Mouse (Mus musculus) lung, embryonic 16.5 days (tissue): ENCODE results near the gene Cmtm7. TPM values are rescaled to one million over a fixed set of nuclear protein-coding genes. Genes with fewer than 3 reads are reported as not detected.
A peak's percentile ranks its signal among the peaks of the same experiment; 100 is the strongest.

Source experiments
- ATAC-seq: fragments of 200-750 bp; cut with Nextera tagmentation; 2 replicates; pipeline ENCODE4 v1.8.0; 2017; ENCODE audit warnings: low read depth, mild to moderate bottlenecking, moderate library complexity
- H3K27ac ChIP-seq: fragments of 300-500 bp; sonication (generic); 2 replicates; pipeline ENCODE4 v1.5.1; 2014; ENCODE audit warnings: mild to moderate bottlenecking, control low read depth, low read length
- H3K27me3 ChIP-seq: fragments of 300-500 bp; sonication (generic); 2 replicates; pipeline ENCODE4 v1.6.1; 2014; ENCODE audit warnings: low read depth, low read length, mixed read lengths; ENCODE audit not compliant: control insufficient read depth, insufficient read depth
- H3K36me3 ChIP-seq: fragments of 300-500 bp; sonication (generic); 2 replicates; pipeline ENCODE4 v1.6.1; 2014; ENCODE audit warnings: low read length; ENCODE audit not compliant: control insufficient read depth, insufficient read depth
- H3K4me1 ChIP-seq: fragments of 300-500 bp; sonication (generic); replicated peaks from 2 replicates; pipeline ENCODE4 v1.6.1; 2014; ENCODE audit warnings: low read length, mixed read lengths; ENCODE audit not compliant: control insufficient read depth, insufficient read depth
- H3K4me2 ChIP-seq: fragments of 300-500 bp; sonication (generic); 2 replicates; pipeline ENCODE4 v1.6.1; 2014; ENCODE audit warnings: low read depth, low read length, control low read depth
- H3K4me3 ChIP-seq: fragments of 300-500 bp; sonication (generic); 2 replicates; pipeline ENCODE4 v1.5.1; 2014; ENCODE audit warnings: mild to moderate bottlenecking, low read length, control low read depth
- H3K9ac ChIP-seq: fragments of 300-500 bp; sonication (generic); 2 replicates; pipeline ENCODE4 v1.6.1; 2014; ENCODE audit warnings: low read length, control low read depth
- H3K9me3 ChIP-seq: fragments of 300-500 bp; sonication (generic); 2 replicates; pipeline ENCODE4 v1.6.1; 2016; ENCODE audit warnings: low read length; ENCODE audit not compliant: control insufficient read depth
- WGBS: fragments of 180-500 bp; shearing (Covaris S2); extraction: QIAGEN DNeasy Blood & Tissue Kit; methylation state at CpG from one replicate; pipeline ENCODE4 v1.1.7; 2014; 5-methylcytosine and 5-hydroxymethylcytosine counted together
- polyA plus RNA-seq: library from polyadenylated mRNA; unstranded; fragments of >200 nt; fragmentation: Nextera tagmentation; extraction: Ambion mirVana; gene quantifications from 2 replicates; pipeline ENCODE4 v1.2.1, GENCODE M21; 2015

Cmtm7 gene
- polyA plus RNA-seq: 78.1 and 88.7 TPM in 2 replicates

- Histone ChIP-seq H3K27ac (peak within 1 kb of the TSS; percentile 75), H3K36me3 (no peaks in the 10 kb centered on the region), H3K4me3 (peak within 1 kb of the TSS; percentile 58), H3K9ac (peak within 1 kb of the TSS; percentile 80), H3K9me3 (no peaks in the 10 kb centered on the region), H3K4me2 (peak within 1 kb of the TSS; percentile 87), H3K4me1 (peaks cover 21% of the 10 kb centered on the region), H3K27me3 (no peaks in the 10 kb centered on the region)
- peak; percentile 92 for ATAC-seq
- 1% methylated on average over 54 of the region's 54 CpGs for WGBS
Measured at GRCm38 (mm10) chr9:114781526-114782212, at the start of gene Cmtm7. Cmtm7 (minus strand) TSS chr9:114781856.

- no peaks in the 10 kb centered on the region for H3K9me3 ChIP-seq
- ATAC-seq: no peak
- no peaks in the 10 kb centered on the region for H3K27me3 ChIP-seq
- no peak overlapping the region for H3K4me2 ChIP-seq
- no peaks in the 10 kb centered on the region; the same call in 1 of the 2 replicates for H3K36me3 ChIP-seq
- 43% methylated on average over 7 of the region's 7 CpGs for WGBS
- H3K9ac ChIP-seq: no peak overlapping the region
- no peak overlapping the region for H3K27ac ChIP-seq
- peaks cover 6% of the 10 kb centered on the region; the same call in 1 of the 2 replicates for H3K4me1 ChIP-seq
- H3K4me3 ChIP-seq: no peak overlapping the region
Measured at GRCm38 (mm10) chr9:114830351-114830750, 48.7 kb upstream of the Cmtm7 start.

- Histone ChIP-seq H3K4me2 (no peak overlapping the region), H3K9me3 (no peaks in the 10 kb centered on the region), H3K27ac (no peak overlapping the region), H3K4me1 (peaks cover 6% of the 10 kb centered on the region; the same call in 1 of the 2 replicates), H3K36me3 (no peaks in the 10 kb centered on the region; the same call in 1 of the 2 replicates), H3K4me3 (no peak overlapping the region), H3K27me3 (no peaks in the 10 kb centered on the region), H3K9ac (no peak overlapping the region)
- no peak for ATAC-seq
- WGBS: 87% methylated on average over 8 of the region's 8 CpGs
Measured at GRCm38 (mm10) chr9:114829669-114830068, 48.0 kb upstream of the Cmtm7 start.

GRCm38 (mm10) chr9:114828377-114828776, 46.7 kb upstream of the Cmtm7 start:
- WGBS: 94% methylated on average over 6 of the region's 6 CpGs
- H3K4me1 ChIP-seq: peaks cover 6% of the 10 kb centered on the region; the same call in 1 of the 2 replicates

GRCm38 (mm10) chr9:114827242-114827852, 45.7 kb upstream of the Cmtm7 start:
- H3K27me3 ChIP-seq: no peaks in the 10 kb centered on the region
- no peak overlapping the region for H3K27ac ChIP-seq
- no peak overlapping the region for H3K4me3 ChIP-seq
- no peaks in the 10 kb centered on the region; the same call in 1 of the 2 replicates for H3K36me3 ChIP-seq
- H3K9ac ChIP-seq: no peak overlapping the region
- ATAC-seq: no peak
- no peaks in the 10 kb centered on the region for H3K9me3 ChIP-seq
- H3K4me2 ChIP-seq: no peak overlapping the region
- H3K4me1 ChIP-seq: peaks cover 6% of the 10 kb centered on the region; the same call in 1 of the 2 replicates
- WGBS: 28% methylated on average over 1 of the region's 1 CpGs

More at GRCm38 (mm10) chr9:114828377-114828776, 46.7 kb upstream of the Cmtm7 start:
- H3K27ac ChIP-seq: no peak overlapping the region
- no peaks in the 10 kb centered on the region; the same call in 1 of the 2 replicates for H3K36me3 ChIP-seq
- H3K9ac ChIP-seq: no peak overlapping the region
- no peaks in the 10 kb centered on the region for H3K9me3 ChIP-seq
- ATAC-seq: no peak
- no peak overlapping the region for H3K4me3 ChIP-seq
- H3K4me2 ChIP-seq: no peak overlapping the region
- no peaks in the 10 kb centered on the region for H3K27me3 ChIP-seq

- no peaks in the 10 kb centered on the region for H3K27me3 ChIP-seq
- H3K9me3 ChIP-seq: no peaks in the 10 kb centered on the region
- 89% methylated on average over 7 of the region's 7 CpGs for WGBS
- H3K4me3 ChIP-seq: no peak overlapping the region
- H3K27ac ChIP-seq: no peak overlapping the region
- no peak overlapping the region for H3K4me2 ChIP-seq
- H3K36me3 ChIP-seq: no peaks in the 10 kb centered on the region; the same call in 1 of the 2 replicates
- ATAC-seq: no peak
- no peaks in the 10 kb centered on the region for H3K4me1 ChIP-seq
- no peak overlapping the region for H3K9ac ChIP-seq
Measured at GRCm38 (mm10) chr9:114824166-114824565, 42.5 kb upstream of the Cmtm7 start.

- Histone ChIP-seq H3K4me2 (no peak overlapping the region), H3K36me3 (no peaks in the 10 kb centered on the region), H3K9ac (no peak overlapping the region), H3K9me3 (no peaks in the 10 kb centered on the region), H3K27ac (no peak overlapping the region), H3K4me3 (no peak overlapping the region), H3K27me3 (no peaks in the 10 kb centered on the region), H3K4me1 (no peaks in the 10 kb centered on the region)
- ATAC-seq: no peak
- 84% methylated on average over 15 of the region's 15 CpGs for WGBS
Measured at GRCm38 (mm10) chr9:114821548-114822289, 40.1 kb upstream of the Cmtm7 start.

- no peaks in the 10 kb centered on the region for H3K27me3 ChIP-seq
- H3K27ac ChIP-seq: no peak overlapping the region
- no peaks in the 10 kb centered on the region for H3K9me3 ChIP-seq
- peaks cover 3% of the 10 kb centered on the region; the same call in 1 of the 2 replicates for H3K4me1 ChIP-seq
- no peak overlapping the region for H3K4me2 ChIP-seq
- H3K4me3 ChIP-seq: no peak overlapping the region
- H3K9ac ChIP-seq: no peak overlapping the region
- 67% methylated on average over 3 of the region's 3 CpGs for whole genome bisulfite sequencing
- H3K36me3 ChIP-seq: no peaks in the 10 kb centered on the region
- no peak for ATAC-seq
Measured at GRCm38 (mm10) chr9:114818918-114819317, 37.3 kb upstream of the Cmtm7 start.

- Histone ChIP-seq H3K27ac (no peak overlapping the region), H3K9me3 (no peaks in the 10 kb centered on the region), H3K4me1 (peaks cover 3% of the 10 kb centered on the region; the same call in 1 of the 2 replicates), H3K27me3 (no peaks in the 10 kb centered on the region), H3K36me3 (no peaks in the 10 kb centered on the region), H3K9ac (no peak overlapping the region), H3K4me3 (no peak overlapping the region), H3K4me2 (no peak overlapping the region)
- ATAC-seq: no peak
- WGBS: 73% methylated on average over 7 of the region's 7 CpGs
Measured at GRCm38 (mm10) chr9:114817012-114817411, 35.4 kb upstream of the Cmtm7 start.
